Mouse (Mus musculus): ENCODE measurements around the gene Krt31. TPM values are rescaled to one million over a fixed set of nuclear protein-coding genes. Genes with fewer than 3 reads are reported as not detected.

Krt31 gene
- polyA plus RNA-seq, 2 experiments, result not detected

- Histone ChIP-seq H3K27ac (no peak overlapping the region), H3K9me3 (ENCODE audit: control insufficient read depth, low read length) (no peaks in the 10 kb centered on the region), H3K4me3 (ENCODE audit: insufficient read depth in 1 of 2, low read depth in 2 of 2, low read length in 2 of 2) (no peak overlapping the region), H3K4me1 (replicated peaks; ENCODE audit: control insufficient read depth in 2 of 2, insufficient read depth in 2 of 2, low read length in 1 of 2) (no peaks in the 10 kb centered on the region), H3K4me2 (ENCODE audit: low read depth) (no peak overlapping the region), H3K9ac (replicated peaks) (no peak overlapping the region), H3K27me3 (ENCODE audit: control insufficient read depth, insufficient read depth, low read length) (no peaks in the 10 kb centered on the region), H3K36me3 (replicated peaks; ENCODE audit: control insufficient read depth, insufficient read depth, low read depth) (no peaks in the 10 kb centered on the region)
- TF ChIP-seq EP300 (IDR thresholded peaks at IDR 0.05; ENCODE audit: low read depth) (no peak), CTCF (IDR thresholded peaks at IDR 0.05; ENCODE audit: low read depth) (no peak)
- DNase-seq (ENCODE audit: low read depth in 3 of 3, low spot score in 3 of 3), result no peak
- 61% methylated on average over 5 of the region's 5 CpGs for WGBS (ENCODE audit: insufficient replicate concordance)
- ATAC-seq (ENCODE audit: insufficient read depth), result no peak
Measured at GRCm38 (mm10) chr11:100021438-100021837, 28.9 kb downstream of the Krt31 start.

GRCm38 (mm10) chr11:100019466-100019865, 30.9 kb downstream of the Krt31 start:
- DNase-seq (ENCODE audit: low read depth in 3 of 3, low spot score in 3 of 3) (no peak), ATAC-seq (ENCODE audit: insufficient read depth) (no peak)
- H3K9me3 ChIP-seq (ENCODE audit: control insufficient read depth, low read length), result no peaks in the 10 kb centered on the region
- no peak overlapping the region for H3K27ac ChIP-seq
- H3K9ac ChIP-seq (replicated peaks), result no peak overlapping the region
- H3K36me3 ChIP-seq (replicated peaks; ENCODE audit: control insufficient read depth, insufficient read depth, low read depth), result no peaks in the 10 kb centered on the region
- WGBS (ENCODE audit: insufficient replicate concordance), result 55% methylated on average over 1 of the region's 1 CpGs
- no peaks in the 10 kb centered on the region for H3K27me3 ChIP-seq (ENCODE audit: control insufficient read depth, insufficient read depth, low read length)
- H3K4me2 ChIP-seq (ENCODE audit: low read depth), result no peak overlapping the region
- H3K4me1 ChIP-seq (replicated peaks; ENCODE audit: control insufficient read depth in 2 of 2, insufficient read depth in 2 of 2, low read length in 1 of 2), result no peaks in the 10 kb centered on the region
- H3K4me3 ChIP-seq (ENCODE audit: insufficient read depth in 1 of 2, low read depth in 2 of 2, low read length in 2 of 2), result no peak overlapping the region
- TF ChIP-seq EP300 (IDR thresholded peaks at IDR 0.05; ENCODE audit: low read depth) (no peak), CTCF (IDR thresholded peaks at IDR 0.05; ENCODE audit: low read depth) (no peak)

- Histone ChIP-seq H3K4me2 (ENCODE audit: low read depth) (no peak within 1 kb of the TSS), H3K27me3 (ENCODE audit: control insufficient read depth, insufficient read depth, low read length) (no peaks in the 10 kb centered on the region), H3K4me1 (replicated peaks; ENCODE audit: control insufficient read depth in 2 of 2, insufficient read depth in 2 of 2, low read length in 1 of 2) (no peaks in the 10 kb centered on the region), H3K9ac (replicated peaks) (no peak within 1 kb of the TSS), H3K9me3 (ENCODE audit: control insufficient read depth, low read length) (no peaks in the 10 kb centered on the region), H3K27ac (no peak within 1 kb of the TSS), H3K4me3 (ENCODE audit: insufficient read depth in 1 of 2, low read depth in 2 of 2, low read length in 2 of 2) (no peak within 1 kb of the TSS), H3K36me3 (replicated peaks; ENCODE audit: control insufficient read depth, insufficient read depth, low read depth) (no peaks in the 10 kb centered on the region)
- no peak for TF ChIP-seq CTCF (IDR thresholded peaks at IDR 0.05; ENCODE audit: low read depth)
- no peak for TF ChIP-seq EP300 (IDR thresholded peaks at IDR 0.05; ENCODE audit: low read depth)
- no peak for DNase-seq (ENCODE audit: low read depth in 3 of 3, low spot score in 3 of 3)
- WGBS (ENCODE audit: insufficient replicate concordance), result 60% methylated on average over 4 of the region's 4 CpGs
- ATAC-seq (ENCODE audit: insufficient read depth), result no peak
Measured at GRCm38 (mm10) chr11:100016112-100016511, 34.2 kb downstream of the Krt31 start, which contains the start of gene Krt33a. TSS of gene Krt33a (minus strand) at chr11:100016212.

- Histone ChIP-seq H3K4me2 (ENCODE audit: low read depth) (no peak overlapping the region), H3K4me3 (ENCODE audit: insufficient read depth in 1 of 2, low read depth in 2 of 2, low read length in 2 of 2) (no peak overlapping the region), H3K9me3 (ENCODE audit: control insufficient read depth, low read length) (no peaks in the 10 kb centered on the region), H3K27me3 (ENCODE audit: control insufficient read depth, insufficient read depth, low read length) (no peaks in the 10 kb centered on the region), H3K36me3 (replicated peaks; ENCODE audit: control insufficient read depth, insufficient read depth, low read depth) (no peaks in the 10 kb centered on the region), H3K4me1 (replicated peaks; ENCODE audit: control insufficient read depth in 2 of 2, insufficient read depth in 2 of 2, low read length in 1 of 2) (no peaks in the 10 kb centered on the region), H3K27ac (no peak overlapping the region), H3K9ac (replicated peaks) (no peak overlapping the region)
- DNase-seq (ENCODE audit: low read depth in 3 of 3, low spot score in 3 of 3), result no peak
- 50% methylated on average over 4 of the region's 4 CpGs for WGBS (ENCODE audit: insufficient replicate concordance)
- TF ChIP-seq EP300 (IDR thresholded peaks at IDR 0.05; ENCODE audit: low read depth) (no peak), CTCF (IDR thresholded peaks at IDR 0.05; ENCODE audit: low read depth) (no peak)
- ATAC-seq (ENCODE audit: insufficient read depth), result no peak
Measured at GRCm38 (mm10) chr11:100013691-100014171, 36.6 kb downstream of the Krt31 start.

GRCm38 (mm10) chr11:100010682-100011081, 39.7 kb downstream of the Krt31 start:
- Histone ChIP-seq H3K27ac (no peak overlapping the region), H3K4me3 (ENCODE audit: insufficient read depth in 1 of 2, low read depth in 2 of 2, low read length in 2 of 2) (no peak overlapping the region), H3K36me3 (replicated peaks; ENCODE audit: control insufficient read depth, insufficient read depth, low read depth) (no peaks in the 10 kb centered on the region), H3K4me2 (ENCODE audit: low read depth) (no peak overlapping the region), H3K9ac (replicated peaks) (no peak overlapping the region), H3K27me3 (ENCODE audit: control insufficient read depth, insufficient read depth, low read length) (no peaks in the 10 kb centered on the region), H3K9me3 (ENCODE audit: control insufficient read depth, low read length) (no peaks in the 10 kb centered on the region), H3K4me1 (replicated peaks; ENCODE audit: control insufficient read depth in 2 of 2, insufficient read depth in 2 of 2, low read length in 1 of 2) (no peaks in the 10 kb centered on the region)
- no peak for TF ChIP-seq CTCF (IDR thresholded peaks at IDR 0.05; ENCODE audit: low read depth)
- no peak for DNase-seq (ENCODE audit: low read depth in 3 of 3, low spot score in 3 of 3)
- no peak for ATAC-seq (ENCODE audit: insufficient read depth)
- WGBS (ENCODE audit: insufficient replicate concordance), result 64% methylated on average over 5 of the region's 5 CpGs
